Mouse (Mus musculus) CH12.LX (cell line): ENCODE data around the gene Bcas3. TPM values are rescaled to one million over a fixed set of nuclear protein-coding genes. Genes with fewer than 3 reads are reported as not detected.

Experiments used
- DNase-seq: peaks from one replicate; pipeline ENCODE4 v3.0.0-alpha.2; 2013; ENCODE audit errors: extremely low read depth
- H3K27ac ChIP-seq: 2 replicates; pipeline ENCODE4 v1.5.1; 2012; ENCODE audit warnings: low read depth, mild to moderate bottlenecking, control low read depth, moderate library complexity; ENCODE audit not compliant: insufficient read depth
- H3K27me3 ChIP-seq: replicated peaks from 2 replicates; pipeline ENCODE3; 2012; ENCODE audit warnings: inconsistent platforms
- H3K36me3 ChIP-seq, 2 experiments: replicated peaks in 1 of 2; 2 replicates each; pipeline versions ENCODE3 to v1.6.1; 2012; ENCODE audit warnings: inconsistent platforms in 1 of 2, low read length in 1 of 2, mild to moderate bottlenecking in 1 of 2, mixed read lengths in 1 of 2, moderate library complexity in 1 of 2; ENCODE audit not compliant: control insufficient read depth in 1 of 2, insufficient read depth in 1 of 2
- H3K4me1 ChIP-seq, 2 experiments: 2 replicates each; pipeline ENCODE4 v1.6.1; 2012; ENCODE audit warnings: inconsistent platforms in 1 of 2, moderate library complexity in 1 of 2; ENCODE audit not compliant: insufficient read depth in 2 of 2, control insufficient read depth in 1 of 2
- H3K4me2 ChIP-seq: 2 replicates; pipeline ENCODE4 v1.6.1; 2012; ENCODE audit warnings: low read depth, mild to moderate bottlenecking, control low read depth; ENCODE audit not compliant: poor library complexity, insufficient read depth, severe bottlenecking
- H3K4me3 ChIP-seq, 3 experiments: fragments of 150-350 bp in 1 of 3; sonication (generic) in 1 of 3; replicated peaks in 1 of 3; 2 replicates each; pipeline versions ENCODE3 to v1.5.1; 2011 to 2012; ENCODE audit warnings: low read depth in 2 of 3, low read length in 2 of 3, mild to moderate bottlenecking in 2 of 3, moderate library complexity in 2 of 3, control low read depth in 1 of 3, improper control_type of control experiment in 1 of 3, inconsistent platforms in 1 of 3, mixed read lengths in 1 of 3; ENCODE audit not compliant: poor library complexity in 1 of 3
- H3K79me2 ChIP-seq: replicated peaks from 2 replicates; pipeline ENCODE4 v1.6.1; 2012; ENCODE audit warnings: mild to moderate bottlenecking, moderate library complexity; ENCODE audit not compliant: control insufficient read depth, poor library complexity, insufficient read depth, severe bottlenecking; ENCODE audit errors: extremely low read depth
- H3K9ac ChIP-seq: 2 replicates; pipeline ENCODE4 v1.6.1; 2012; ENCODE audit warnings: low read depth, mild to moderate bottlenecking, control low read depth, moderate library complexity; ENCODE audit not compliant: insufficient read depth
- H3K9me3 ChIP-seq: replicated peaks from 2 replicates; pipeline ENCODE3; 2012; ENCODE audit warnings: low read length, inconsistent platforms, mixed read lengths
- CHD1 ChIP-seq: IDR thresholded peaks from 2 replicates; pipeline ENCODE4 v1.6.1; 2012; ENCODE audit warnings: low read depth, low read length, improper control_type of control experiment, inconsistent platforms
- ETS1 ChIP-seq: conservative IDR thresholded peaks from 2 replicates; pipeline ENCODE4 v1.6.1; 2012; ENCODE audit warnings: low read depth, mild to moderate bottlenecking, inconsistent platforms, low read length, improper control_type of control experiment, moderate library complexity
- GABPA ChIP-seq: IDR thresholded peaks from 2 replicates; pipeline ENCODE4 v1.6.1; 2012; ENCODE audit warnings: low read depth, low read length, improper control_type of control experiment, inconsistent platforms; ENCODE audit not compliant: insufficient replicate concordance
- HCFC1 ChIP-seq: IDR thresholded peaks from 2 replicates; pipeline ENCODE4 v1.6.1; 2012; ENCODE audit warnings: low read depth, mild to moderate bottlenecking, inconsistent platforms, low read length, improper control_type of control experiment
- IRF4 ChIP-seq: IDR thresholded peaks from 2 replicates; pipeline ENCODE4 v1.6.1; 2014; ENCODE audit warnings: low read depth, mild to moderate bottlenecking, inconsistent platforms, low read length, improper control_type of control experiment
- KAT2A ChIP-seq: IDR thresholded peaks from 2 replicates; pipeline ENCODE4 v1.6.1; 2012; ENCODE audit warnings: low read length, improper control_type of control experiment, inconsistent platforms; ENCODE audit not compliant: insufficient replicate concordance
- MEF2A ChIP-seq: IDR thresholded peaks from 2 replicates; pipeline ENCODE4 v1.6.1; 2014; ENCODE audit warnings: low read depth, mild to moderate bottlenecking, inconsistent platforms, low read length, improper control_type of control experiment, borderline replicate concordance
- NRF1 ChIP-seq: IDR thresholded peaks from 2 replicates; pipeline ENCODE4 v1.6.1; 2014; ENCODE audit warnings: low read depth, mild to moderate bottlenecking, inconsistent platforms, low read length, improper control_type of control experiment, moderate library complexity
- POLR2AphosphoS2 ChIP-seq: IDR thresholded peaks from 2 replicates; pipeline ENCODE4 v1.6.1; 2011; ENCODE audit warnings: low read depth, low read length, improper control_type of control experiment
- RAD21 ChIP-seq: IDR thresholded peaks from 2 replicates; pipeline ENCODE4 v1.6.1; 2011; ENCODE audit warnings: low read depth, mild to moderate bottlenecking, low read length, improper control_type of control experiment, moderate library complexity
- RCOR1 ChIP-seq: conservative IDR thresholded peaks from 2 replicates; pipeline ENCODE4 v1.6.1; 2012; ENCODE audit warnings: low read depth, mild to moderate bottlenecking, inconsistent platforms, low read length, improper control_type of control experiment
- SIN3A ChIP-seq: IDR thresholded peaks from 2 replicates; pipeline ENCODE4 v1.6.1; 2012; ENCODE audit warnings: low read length, improper control_type of control experiment, inconsistent platforms
- SMC3 ChIP-seq: IDR thresholded peaks from 2 replicates; pipeline ENCODE4 v1.6.1; 2011; ENCODE audit warnings: low read depth, low read length, improper control_type of control experiment
- TBP ChIP-seq: conservative IDR thresholded peaks from 2 replicates; pipeline ENCODE4 v1.6.1; 2011; ENCODE audit warnings: low read depth, low read length, improper control_type of control experiment
- UBTF ChIP-seq: IDR thresholded peaks from 2 replicates; pipeline ENCODE4 v1.6.1; 2012; ENCODE audit warnings: low read depth, mild to moderate bottlenecking, inconsistent platforms, low read length, improper control_type of control experiment, moderate library complexity
- USF1 ChIP-seq: IDR thresholded peaks from 2 replicates; pipeline ENCODE4 v1.6.1; 2014; ENCODE audit warnings: low read depth, mild to moderate bottlenecking, inconsistent platforms, low read length, improper control_type of control experiment
- ZC3H11A ChIP-seq: IDR thresholded peaks from 2 replicates; pipeline ENCODE4 v1.6.1; 2012; ENCODE audit warnings: low read depth, mild to moderate bottlenecking, inconsistent platforms, low read length, improper control_type of control experiment
- dilution Hi-C: fragments of 300-500 bp; cut with MboI; formaldehyde crosslinking; loops from 2 replicates; pipeline ENCODE4 v1.14.3; 2020; ENCODE audit warnings: low sequenced_read_pairs; ENCODE audit not compliant: extremely low pct_unique_long_range_greater_than_20kb, extremely low pct_ligation_motif_present
- in situ Hi-C: fragments of 300-500 bp; cut with MboI; formaldehyde crosslinking; loops from 3 replicates; pipeline ENCODE4 v1.14.3; 2019; ENCODE audit warnings: low sequenced_read_pairs, low pct_ligation_motif_present, low pct_unique_long_range_greater_than_20kb, mixed read lengths
- polyA plus RNA-seq: library from polyadenylated mRNA; unstranded; fragments of >175 nt; gene quantifications from 2 replicates; pipeline ENCODE4 v1.2.1, GENCODE M21; 2012; ENCODE audit warnings: low read depth; ENCODE audit not compliant: insufficient read length
- total RNA-seq, 2 experiments: library from RNA; depleted of rRNA; stranded (reverse); fragments of 300-350 nt in 1 of 2; fragments of >200 nt in 1 of 2; gene quantifications; 2 replicates each; pipeline ENCODE4 v1.2.3; 2012 to 2014

The Bcas3 gene
- total and polyA plus RNA-seq, 3 experiments, result 8.2 to 21.3 (median 9.7) TPM

GRCm38 (mm10) chr11:85392179-85392863, 39.4 kb downstream of the Bcas3 start:
- H3K4me1 ChIP-seq, result no peaks in the 10 kb centered on the region; a peak in 1 of 4 replicates
- no peak overlapping the region for H3K4me3 ChIP-seq
- TF ChIP-seq USF1 (no peak), POLR2AphosphoS2 (no peak), GABPA (no peak), TBP (no peak), ETS1 (no peak), ZC3H11A (no peak), UBTF (no peak), SMC3 (no peak), IRF4 (no peak), KAT2A (no peak), SIN3A (no peak), HCFC1 (no peak), RCOR1 (no peak), RAD21 (no peak), CHD1 (no peak), MEF2A (no peak)
- H3K4me2 ChIP-seq, result no peak overlapping the region
- no peak overlapping the region for H3K9ac ChIP-seq
- H3K79me2 ChIP-seq, result no peaks in the 10 kb centered on the region
- dilution Hi-C loops (no loop called here), in situ Hi-C loops (no loop called here)
- no peak for DNase-seq
- no peak overlapping the region for H3K27ac ChIP-seq
- no peaks in the 10 kb centered on the region for H3K9me3 ChIP-seq
- H3K36me3 ChIP-seq, result no peaks in the 10 kb centered on the region
- no peaks in the 10 kb centered on the region for H3K27me3 ChIP-seq

GRCm38 (mm10) chr11:85392864-85393220, 39.9 kb downstream of the Bcas3 start:
- DNase-seq, result no peak
- H3K4me3 ChIP-seq, result no peak overlapping the region
- no peaks in the 10 kb centered on the region for H3K27me3 ChIP-seq
- H3K9me3 ChIP-seq, result no peaks in the 10 kb centered on the region
- TF ChIP-seq NRF1, result no peak
- dilution Hi-C loops, result no loop called here
- no peaks in the 10 kb centered on the region for H3K36me3 ChIP-seq
- in situ Hi-C loops, result no loop called here
- H3K4me1 ChIP-seq, result no peaks in the 10 kb centered on the region; a peak in 1 of 4 replicates
- no peaks in the 10 kb centered on the region for H3K79me2 ChIP-seq
- H3K9ac ChIP-seq, result no peak overlapping the region
- H3K4me2 ChIP-seq, result no peak overlapping the region
- no peak overlapping the region for H3K27ac ChIP-seq
